Mouse (Mus musculus): ENCODE data around the gene Magi2.
"Not testable (repeated sequence)": the region's sequence is repeated elsewhere in the genome, so short reads cannot be mapped to it uniquely, and the experiment has no call there.

The Magi2 gene

GRCm38 (mm10) chr5:19429290-19429689, 202.5 kb downstream of the Magi2 start:
- DNase-seq (ENCODE audit: low spot score in 2 of 2): peak; percentile 0 to 4

GRCm38 (mm10) chr5:19462541-19462940, 235.7 kb downstream of the Magi2 start:
- peak in 1 of 2 experiments; percentile 9 for DNase-seq (ENCODE audit: low spot score in 2 of 2)

- DNase-seq (ENCODE audit: low spot score in 2 of 2): peak in 1 of 2 experiments; percentile 3
Measured at GRCm38 (mm10) chr5:19465383-19465782, 238.5 kb downstream of the Magi2 start.

GRCm38 (mm10) chr5:19472851-19473439, 246.1 kb downstream of the Magi2 start:
- no peak for DNase-seq (ENCODE audit: low spot score in 2 of 2)

GRCm38 (mm10) chr5:19482981-19483380, 256.1 kb downstream of the Magi2 start:
- peak; percentile 23 to 59 for DNase-seq (ENCODE audit: low spot score in 2 of 2)

- no peak for DNase-seq (ENCODE audit: low spot score in 2 of 2)
Measured at GRCm38 (mm10) chr5:19487947-19488346, 261.1 kb downstream of the Magi2 start.

- DNase-seq (ENCODE audit: low spot score in 2 of 2): no peak
Measured at GRCm38 (mm10) chr5:19501005-19501404, 274.2 kb downstream of the Magi2 start.

- no peak for DNase-seq (ENCODE audit: low spot score in 2 of 2)
Measured at GRCm38 (mm10) chr5:19522168-19522567, 295.3 kb downstream of the Magi2 start.

GRCm38 (mm10) chr5:19539348-19539747, 312.5 kb downstream of the Magi2 start:
- DNase-seq (ENCODE audit: low spot score in 2 of 2): no peak

GRCm38 (mm10) chr5:19546424-19546823, 319.6 kb downstream of the Magi2 start:
- no peak for DNase-seq (ENCODE audit: low spot score in 2 of 2)

- no peak for DNase-seq (ENCODE audit: low spot score in 2 of 2)
Measured at GRCm38 (mm10) chr5:19546900-19547299, 320.1 kb downstream of the Magi2 start.

GRCm38 (mm10) chr5:19553510-19553909, 326.7 kb downstream of the Magi2 start:
- no peak for DNase-seq (ENCODE audit: low spot score in 2 of 2)

GRCm38 (mm10) chr5:19565636-19566035, 338.8 kb downstream of the Magi2 start:
- DNase-seq (ENCODE audit: low spot score in 2 of 2): no peak

GRCm38 (mm10) chr5:19566136-19566535, 339.3 kb downstream of the Magi2 start:
- not testable (repeated sequence) for DNase-seq (ENCODE audit: low spot score in 2 of 2)

- DNase-seq (ENCODE audit: low spot score in 2 of 2): no peak
Measured at GRCm38 (mm10) chr5:19607700-19608099, 380.9 kb downstream of the Magi2 start.

- DNase-seq (ENCODE audit: low spot score in 2 of 2): no peak
Measured at GRCm38 (mm10) chr5:19611788-19612187, 385.0 kb downstream of the Magi2 start.

GRCm38 (mm10) chr5:19621678-19622077, 394.8 kb downstream of the Magi2 start:
- DNase-seq (ENCODE audit: low spot score in 2 of 2): no peak

- no peak for DNase-seq (ENCODE audit: low spot score in 2 of 2)
Measured at GRCm38 (mm10) chr5:19633976-19634375, 407.1 kb downstream of the Magi2 start.

GRCm38 (mm10) chr5:19637789-19638188, 411.0 kb downstream of the Magi2 start:
- DNase-seq (ENCODE audit: low spot score in 2 of 2): no peak

GRCm38 (mm10) chr5:19655986-19656385, 429.1 kb downstream of the Magi2 start:
- DNase-seq (ENCODE audit: low spot score in 2 of 2): no peak

- no peak for DNase-seq (ENCODE audit: low spot score in 2 of 2)
Measured at GRCm38 (mm10) chr5:19666416-19666815, 439.6 kb downstream of the Magi2 start.

- DNase-seq (ENCODE audit: low spot score in 2 of 2): no peak
Measured at GRCm38 (mm10) chr5:19717296-19717695, 490.5 kb downstream of the Magi2 start.

- no peak for DNase-seq (ENCODE audit: low spot score in 2 of 2)
Measured at GRCm38 (mm10) chr5:19726277-19726676, 499.4 kb downstream of the Magi2 start.

- no peak for DNase-seq (ENCODE audit: low spot score in 2 of 2)
Measured at GRCm38 (mm10) chr5:19745376-19745775, 518.5 kb downstream of the Magi2 start.
